Mouse (Mus musculus) CD8-positive naive resting alpha-beta T cell, adult 57 days (primary cell): ENCODE results near the gene Tspo2. TPM values are rescaled to one million over a fixed set of nuclear protein-coding genes. Genes with fewer than 3 reads are reported as not detected.

Source experiments
- total RNA-seq: library from RNA; stranded (reverse); gene quantifications from one replicate; pipeline ENCODE4 v1.2.4, GENCODE M21; 2023

Tspo2 gene
- total RNA-seq = 1.3 TPM

GRCm38 (mm10) chr17:48451353-48451675 lies at the start of gene Tspo2:
Gene Tspo2, minus strand, starts transcription at chr17:48451522.

GRCm38 (mm10) chr17:48454688-48455087 lies 3.4 kb upstream of the Tspo2 start, which contains the start of gene Unc5cl:
Gene Unc5cl, plus strand, starts transcription at chr17:48454901.

GRCm38 (mm10) chr17:48432158-48432980 lies 19.0 kb downstream of the Tspo2 start, which contains the start of gene Apobec2:
Gene Apobec2, minus strand, starts transcription at chr17:48432930.

GRCm38 (mm10) chr17:48409380-48410298 lies 41.7 kb downstream of the Tspo2 start, which contains the start of the genes Nfya and Oard1:
Gene Nfya, minus strand, starts transcription at chr17:48409906.
Gene Oard1, plus strand, starts transcription at chr17:48410014.

Other genes with a start within 250 kb of the Tspo2 start
- 1.2 TPM for gene Trem1, start 218.8 kb downstream of the Tspo2 start, total RNA-seq
- 0.89 TPM for gene Trem3, start 203.7 kb downstream of the Tspo2 start, total RNA-seq
- 2.9 TPM for gene Treml4, start 187.2 kb downstream of the Tspo2 start, total RNA-seq
- 78.0 TPM for gene Treml2, start 152.0 kb downstream of the Tspo2 start, total RNA-seq
- gene B430306N03Rik, start 135.4 kb downstream of the Tspo2 start, total RNA-seq = 3.5 TPM
- gene Trem2, start 105.1 kb downstream of the Tspo2 start, total RNA-seq = not detected
- gene Treml1, start 91.6 kb downstream of the Tspo2 start, total RNA-seq = not detected
- gene Nfya, start 41.6 kb downstream of the Tspo2 start, total RNA-seq = 75.1 TPM
- 28.4 TPM for gene Oard1, start 41.5 kb downstream of the Tspo2 start, total RNA-seq
- 2.9 TPM for gene Apobec2, start 18.6 kb downstream of the Tspo2 start, total RNA-seq
- gene Unc5cl, start 3.4 kb upstream of the Tspo2 start, total RNA-seq = 17.2 TPM